Mouse (Mus musculus) stomach, embryonic 15.5 days (tissue): ENCODE results near the gene Brd4. TPM values are rescaled to one million over a fixed set of nuclear protein-coding genes. Genes with fewer than 3 reads are reported as not detected.
"Not testable (repeated sequence)": the region's sequence is repeated elsewhere in the genome, so short reads cannot be mapped to it uniquely, and the experiment has no call there.

Experiments used
- ATAC-seq: fragments of 200-750 bp; cut with Nextera tagmentation; 2 replicates; pipeline ENCODE4 v1.8.0; 2017; ENCODE audit warnings: low read depth, moderate number of reproducible peaks, moderate TSS enrichment; ENCODE audit not compliant: insufficient read depth, low FRiP score
- H3K27ac ChIP-seq: fragments of 300-500 bp; sonication (generic); 2 replicates; pipeline ENCODE4 v1.5.1; 2015; ENCODE audit warnings: mild to moderate bottlenecking, inconsistent platforms
- H3K27me3 ChIP-seq: fragments of 300-500 bp; sonication (generic); replicated peaks from 2 replicates; pipeline ENCODE4 v1.6.1; 2015; ENCODE audit warnings: inconsistent platforms
- H3K36me3 ChIP-seq: fragments of 300-500 bp; sonication (generic); 2 replicates; pipeline ENCODE4 v1.6.1; 2015; ENCODE audit warnings: inconsistent platforms
- H3K4me1 ChIP-seq: fragments of 300-500 bp; sonication (generic); 2 replicates; pipeline ENCODE4 v1.6.1; 2015; ENCODE audit warnings: inconsistent platforms
- H3K4me2 ChIP-seq: fragments of 300-500 bp; sonication (generic); 2 replicates; pipeline ENCODE4 v1.6.1; 2015; ENCODE audit warnings: mild to moderate bottlenecking, inconsistent platforms
- H3K4me3 ChIP-seq: fragments of 300-500 bp; sonication (generic); replicated peaks from 2 replicates; pipeline ENCODE4 v1.5.1; 2015; ENCODE audit warnings: inconsistent platforms
- H3K9ac ChIP-seq: fragments of 300-500 bp; sonication (generic); 2 replicates; pipeline ENCODE4 v1.6.1; 2015; ENCODE audit warnings: inconsistent platforms
- H3K9me3 ChIP-seq: fragments of 300-500 bp; sonication (generic); 2 replicates; pipeline ENCODE4 v1.6.1; 2016; ENCODE audit warnings: inconsistent platforms
- WGBS: fragments of 180-500 bp; shearing (Covaris S2); methylation state at CpG from one replicate; pipeline ENCODE4 v1.1.7; 2015; 5-methylcytosine and 5-hydroxymethylcytosine counted together
- polyA plus RNA-seq: library from polyadenylated mRNA; unstranded; fragments of >200 nt; fragmentation: Nextera tagmentation; extraction: Ambion mirVana; gene quantifications from 2 replicates; pipeline ENCODE4 v1.2.1, GENCODE M21; 2015

Gene Brd4
- polyA plus RNA-seq, 1 experiment from 2014 or later = 68.8 TPM

DNA sequence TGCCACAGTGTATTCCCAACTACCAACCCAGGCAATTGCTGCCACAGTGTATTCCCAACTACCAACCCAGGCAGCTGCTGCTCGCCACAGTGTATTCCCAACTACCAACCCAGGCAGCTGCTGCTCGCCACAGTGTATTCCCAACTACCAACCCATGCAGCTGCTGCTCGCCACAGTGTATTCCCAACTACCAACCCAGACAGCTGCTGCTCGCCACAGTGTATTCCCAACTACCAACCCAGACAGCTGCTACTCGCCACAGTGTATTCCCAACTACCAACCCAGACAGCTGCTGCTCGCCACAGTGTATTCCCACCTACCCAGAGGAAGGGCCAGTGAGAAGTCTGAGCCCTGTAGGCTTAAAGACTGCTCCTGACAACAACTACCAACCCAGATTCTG lies 73.0 kb downstream of the Brd4 start:
- not testable (repeated sequence) for H3K27me3 ChIP-seq, ATAC-seq, H3K27ac ChIP-seq, H3K4me3 ChIP-seq, H3K9ac ChIP-seq, H3K4me2 ChIP-seq, H3K9me3 ChIP-seq
- H3K4me1 ChIP-seq = peaks cover 14% of the 10 kb centered on the region; the same call in 1 of the 2 replicates
- WGBS = 90% methylated on average over 6 of the region's 6 CpGs
- peaks cover 47% of the 10 kb centered on the region for H3K36me3 ChIP-seq

DNA sequence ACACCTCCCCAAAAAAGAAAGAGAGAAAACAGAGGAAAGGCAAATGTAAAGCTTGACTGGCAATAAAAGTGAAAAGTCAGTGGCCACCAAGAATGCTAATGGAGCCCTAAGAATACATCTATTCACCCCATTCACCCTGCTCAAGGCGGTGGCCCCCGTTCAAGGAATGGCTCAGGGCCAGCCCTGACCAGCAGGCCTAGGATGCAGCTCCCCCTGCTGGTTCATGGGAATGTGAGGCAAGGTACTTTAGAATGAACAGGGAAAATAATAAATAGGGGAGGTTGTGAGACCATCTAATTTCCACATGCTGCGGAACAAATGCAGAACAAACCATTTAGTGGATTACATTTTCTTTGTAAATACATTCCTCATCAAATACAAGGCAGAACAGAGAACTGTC lies 74.8 kb downstream of the Brd4 start:
- no peak overlapping the region for H3K4me2 ChIP-seq
- H3K9ac ChIP-seq = no peak overlapping the region
- H3K36me3 ChIP-seq = peaks cover 54% of the 10 kb centered on the region
- no peaks in the 10 kb centered on the region for H3K27me3 ChIP-seq
- H3K4me3 ChIP-seq = no peak overlapping the region
- H3K9me3 ChIP-seq = no peaks in the 10 kb centered on the region
- 38% methylated on average over 3 of the region's 3 CpGs for WGBS
- ATAC-seq = peak; percentile 45; the same call in 1 of the 2 replicates
- H3K4me1 ChIP-seq = peaks cover 14% of the 10 kb centered on the region; the same call in 1 of the 2 replicates
- peak overlapping the region; percentile 72 for H3K27ac ChIP-seq

DNA sequence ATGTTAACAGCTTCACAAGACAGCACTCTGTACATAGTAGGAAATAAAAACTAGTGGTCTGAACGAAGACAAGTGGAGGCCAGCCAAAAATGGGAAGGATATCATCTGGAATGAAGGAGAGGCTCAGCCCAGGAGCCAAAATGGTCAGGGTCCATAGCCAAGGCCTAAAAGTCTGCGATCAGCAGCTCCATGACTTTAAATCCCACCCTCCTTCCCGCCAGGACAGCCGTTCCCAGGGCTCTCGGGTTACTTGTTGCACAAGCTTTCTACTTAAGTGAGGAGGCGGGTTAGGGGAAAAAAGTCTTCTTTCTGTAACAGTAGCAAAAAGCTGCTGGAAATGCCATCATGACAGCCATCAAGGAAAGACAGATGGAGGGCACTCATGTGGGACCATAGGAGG lies 75.4 kb downstream of the Brd4 start:
- H3K36me3 ChIP-seq = peaks cover 50% of the 10 kb centered on the region
- H3K9me3 ChIP-seq = no peaks in the 10 kb centered on the region
- 49% methylated on average over 6 of the region's 6 CpGs for WGBS
- H3K4me2 ChIP-seq = no peak overlapping the region
- H3K9ac ChIP-seq = no peak overlapping the region
- peaks cover 14% of the 10 kb centered on the region; the same call in 1 of the 2 replicates for H3K4me1 ChIP-seq
- H3K27me3 ChIP-seq = no peaks in the 10 kb centered on the region
- no peak overlapping the region for H3K4me3 ChIP-seq
- H3K27ac ChIP-seq = peak overlapping the region; percentile 72
- no peak for ATAC-seq

DNA sequence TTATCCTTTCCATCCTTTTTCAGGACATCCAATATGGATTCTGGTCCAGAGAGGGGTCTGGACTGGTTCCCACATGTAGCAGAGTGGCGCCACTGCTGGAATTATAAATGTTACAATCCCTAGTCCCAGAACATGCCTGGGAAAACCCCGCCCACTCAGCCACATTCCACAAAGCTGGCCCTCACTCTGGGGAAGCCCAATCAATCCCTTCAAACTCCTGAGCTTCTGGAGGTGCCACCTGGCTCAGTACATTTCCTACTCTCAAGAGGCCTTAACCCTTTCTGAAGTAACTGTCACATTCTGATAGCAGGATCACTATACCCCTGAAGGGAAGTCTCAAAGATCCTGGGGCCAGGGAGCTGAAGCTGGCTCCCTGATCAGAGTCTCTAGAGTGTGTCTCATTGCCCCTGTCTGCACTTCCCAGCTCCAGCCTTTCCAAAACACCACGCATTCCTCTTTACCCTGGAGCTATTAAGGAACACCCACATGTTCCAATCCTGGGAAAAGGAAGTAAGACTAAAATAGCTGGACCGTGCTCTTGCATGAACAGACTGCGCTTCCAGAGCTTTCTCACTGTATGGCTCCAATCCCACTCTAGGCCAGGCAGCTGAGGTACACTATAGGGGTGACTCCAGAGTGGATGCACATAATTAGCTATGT lies 76.8 kb downstream of the Brd4 start:
- Histone ChIP-seq H3K9me3 (no peaks in the 10 kb centered on the region), H3K27me3 (no peaks in the 10 kb centered on the region), H3K4me2 (no peak overlapping the region), H3K27ac (peak overlapping the region; percentile 58), H3K4me3 (no peak overlapping the region), H3K36me3 (peaks cover 50% of the 10 kb centered on the region), H3K4me1 (peaks cover 14% of the 10 kb centered on the region; the same call in 1 of the 2 replicates), H3K9ac (no peak overlapping the region)
- ATAC-seq = no peak
- 49% methylated on average over 5 of the region's 5 CpGs for WGBS

DNA sequence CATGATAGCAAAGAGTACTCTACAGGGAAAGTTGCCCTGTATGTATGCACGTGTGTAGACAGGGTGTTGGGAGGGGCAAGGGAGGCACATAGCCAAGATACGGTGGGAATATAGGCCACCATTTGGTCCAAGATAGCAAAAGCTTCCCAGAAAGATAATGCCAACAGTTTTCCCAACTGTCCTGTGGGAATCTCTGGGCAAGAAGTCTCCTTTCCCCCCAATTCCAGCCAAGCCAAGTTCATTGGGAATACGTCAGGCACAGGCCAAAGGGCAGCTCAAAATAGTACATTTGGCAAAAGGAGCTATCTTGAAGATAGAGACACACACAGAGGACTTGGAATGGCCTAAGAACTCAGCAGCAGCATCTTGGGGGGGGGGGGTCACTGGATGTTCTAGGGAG lies 79.2 kb downstream of the Brd4 start:
- Histone ChIP-seq H3K36me3 (peaks cover 63% of the 10 kb centered on the region), H3K4me3 (no peak overlapping the region), H3K27ac (no peak overlapping the region), H3K4me1 (peaks cover 14% of the 10 kb centered on the region; the same call in 1 of the 2 replicates), H3K27me3 (no peaks in the 10 kb centered on the region), H3K9me3 (no peaks in the 10 kb centered on the region), H3K4me2 (no peak overlapping the region), H3K9ac (no peak overlapping the region)
- no peak for ATAC-seq
- WGBS = 76% methylated on average over 3 of the region's 3 CpGs

DNA sequence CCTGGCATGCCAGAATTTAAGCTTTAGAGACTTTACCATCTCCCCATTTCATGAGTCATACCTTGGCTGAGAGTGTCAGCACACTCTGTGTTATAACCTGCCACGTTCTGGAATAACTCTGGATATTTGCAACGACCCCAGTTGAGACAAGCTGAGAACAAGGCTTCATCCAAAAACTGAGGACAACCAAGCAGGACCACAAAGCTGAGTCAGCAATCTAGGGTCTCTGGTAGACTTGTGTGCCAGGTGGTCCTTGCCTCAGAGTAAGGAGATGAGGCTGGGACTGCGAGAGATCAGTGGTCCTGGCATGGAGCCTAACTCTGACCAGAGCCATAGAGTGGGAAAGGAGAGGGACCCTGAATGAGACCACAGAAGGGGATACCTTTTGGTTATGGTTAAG lies 81.5 kb downstream of the Brd4 start:
- Histone ChIP-seq H3K4me3 (no peak overlapping the region), H3K9me3 (no peaks in the 10 kb centered on the region), H3K36me3 (peaks cover 74% of the 10 kb centered on the region), H3K27ac (no peak overlapping the region), H3K27me3 (no peaks in the 10 kb centered on the region), H3K4me2 (no peak overlapping the region), H3K9ac (no peak overlapping the region), H3K4me1 (peaks cover 1% of the 10 kb centered on the region; the same call in 1 of the 2 replicates)
- WGBS = 73% methylated on average over 3 of the region's 3 CpGs
- no peak for ATAC-seq

DNA sequence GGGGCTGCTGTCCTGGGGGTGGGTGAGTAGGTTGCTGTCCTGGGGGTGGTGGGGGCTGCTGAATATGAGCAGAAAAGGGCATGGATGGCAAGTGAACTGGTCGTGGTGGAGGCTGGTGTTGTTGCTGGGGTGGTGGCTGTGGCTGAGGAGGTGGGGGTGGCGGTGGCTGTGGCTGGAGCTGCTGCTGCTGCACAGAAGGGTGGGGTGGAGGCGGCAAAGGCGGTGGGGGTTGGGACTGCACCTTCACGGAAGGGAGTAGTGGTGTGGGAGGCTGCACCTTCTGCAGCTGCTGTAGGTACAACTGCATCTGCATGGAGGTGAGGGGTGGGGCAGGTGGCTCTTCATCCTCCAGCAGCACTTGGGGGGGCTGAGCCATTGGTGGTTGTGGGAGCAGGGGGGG lies 83.4 kb downstream of the Brd4 start:
- no peak for ATAC-seq
- Histone ChIP-seq H3K4me2 (no peak overlapping the region), H3K27ac (no peak overlapping the region), H3K36me3 (peaks cover 76% of the 10 kb centered on the region), H3K4me1 (no peaks in the 10 kb centered on the region), H3K9ac (no peak overlapping the region), H3K4me3 (no peak overlapping the region), H3K27me3 (no peaks in the 10 kb centered on the region), H3K9me3 (no peaks in the 10 kb centered on the region)
- 72% methylated on average over 5 of the region's 5 CpGs for WGBS

DNA sequence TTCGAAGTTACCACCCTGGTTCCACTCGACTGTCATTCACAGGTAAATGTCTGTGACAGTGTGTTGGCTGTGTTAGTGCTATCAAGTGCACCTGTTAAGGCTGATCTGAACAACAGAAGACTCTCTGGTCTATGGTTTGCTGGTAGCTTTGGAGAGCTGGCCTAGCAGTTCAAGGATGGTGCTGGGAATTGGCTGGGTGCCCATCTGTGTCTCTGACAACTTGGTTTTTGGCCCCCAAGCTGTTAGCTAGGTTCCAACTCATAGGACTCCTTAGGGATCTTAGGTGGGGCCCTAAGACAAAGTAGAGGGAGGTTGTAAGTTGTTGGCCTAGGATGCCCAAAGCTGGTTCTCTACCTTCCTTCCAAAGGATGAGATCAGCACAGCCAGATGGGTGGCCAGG lies 84.7 kb downstream of the Brd4 start:
- Histone ChIP-seq H3K27me3 (no peaks in the 10 kb centered on the region), H3K9ac (no peak overlapping the region), H3K4me3 (no peak overlapping the region), H3K4me2 (no peak overlapping the region), H3K4me1 (no peaks in the 10 kb centered on the region), H3K9me3 (no peaks in the 10 kb centered on the region), H3K36me3 (peaks cover 74% of the 10 kb centered on the region), H3K27ac (no peak overlapping the region)
- WGBS = 85% methylated on average over 2 of the region's 2 CpGs
- ATAC-seq = no peak

DNA sequence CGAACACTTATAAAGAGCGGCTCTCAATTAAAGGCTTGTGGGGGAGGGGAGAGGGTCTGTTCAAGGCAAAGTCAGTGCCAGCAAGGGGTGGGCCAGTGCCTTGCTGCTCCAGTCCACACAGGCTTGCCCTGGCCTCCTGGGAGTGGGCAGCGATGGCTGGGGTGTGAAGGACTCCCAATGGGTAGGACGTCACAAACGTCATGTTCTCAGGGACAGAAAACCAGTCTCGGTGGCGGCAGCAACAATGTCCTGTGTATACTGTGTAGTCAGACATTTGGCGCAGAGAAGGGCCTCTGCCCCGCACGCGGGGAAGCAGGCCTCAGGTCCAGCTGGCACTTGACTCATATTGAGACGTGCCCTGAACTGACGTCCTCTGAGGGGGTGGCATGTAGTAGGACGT lies 87.4 kb downstream of the Brd4 start:
- H3K4me3 ChIP-seq = no peak overlapping the region

DNA sequence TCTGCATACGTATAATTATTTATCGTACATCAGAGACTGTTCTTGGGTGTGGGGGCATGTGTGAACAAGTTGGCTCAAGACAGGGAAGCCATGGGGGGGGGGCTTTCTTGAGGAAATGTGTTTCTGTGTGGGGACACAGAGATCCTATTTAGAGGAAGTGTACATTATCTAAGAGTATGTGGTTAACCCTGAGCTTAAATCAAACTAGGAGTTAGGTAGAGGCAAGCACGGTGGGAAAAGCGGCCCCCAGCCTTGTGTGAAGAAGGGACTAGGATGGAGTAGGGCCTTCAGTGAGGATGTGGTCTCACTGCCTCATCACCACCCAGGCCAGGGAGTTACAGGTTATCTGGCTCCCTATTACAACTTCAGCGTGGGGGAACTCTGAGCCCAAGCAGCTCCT lies 88.8 kb downstream of the Brd4 start:
- Histone ChIP-seq H3K36me3 (peaks cover 46% of the 10 kb centered on the region), H3K27me3 (no peaks in the 10 kb centered on the region), H3K9me3 (no peaks in the 10 kb centered on the region), H3K9ac (no peak overlapping the region), H3K4me3 (no peak overlapping the region), H3K4me1 (no peaks in the 10 kb centered on the region), H3K4me2 (no peak overlapping the region), H3K27ac (no peak overlapping the region)
- no peak for ATAC-seq
- 84% methylated on average over 5 of the region's 5 CpGs for WGBS

More for the DNA sequence above, 87.4 kb downstream of the Brd4 start:
- ATAC-seq = no peak; the same call in 1 of the 2 replicates
- no peaks in the 10 kb centered on the region for H3K27me3 ChIP-seq
- no peak overlapping the region for H3K4me2 ChIP-seq
- H3K9ac ChIP-seq = no peak overlapping the region
- H3K4me1 ChIP-seq = no peaks in the 10 kb centered on the region
- no peak overlapping the region for H3K27ac ChIP-seq
- H3K36me3 ChIP-seq = peaks cover 60% of the 10 kb centered on the region
- WGBS = 90% methylated on average over 14 of the region's 14 CpGs
- H3K9me3 ChIP-seq = no peaks in the 10 kb centered on the region

DNA sequence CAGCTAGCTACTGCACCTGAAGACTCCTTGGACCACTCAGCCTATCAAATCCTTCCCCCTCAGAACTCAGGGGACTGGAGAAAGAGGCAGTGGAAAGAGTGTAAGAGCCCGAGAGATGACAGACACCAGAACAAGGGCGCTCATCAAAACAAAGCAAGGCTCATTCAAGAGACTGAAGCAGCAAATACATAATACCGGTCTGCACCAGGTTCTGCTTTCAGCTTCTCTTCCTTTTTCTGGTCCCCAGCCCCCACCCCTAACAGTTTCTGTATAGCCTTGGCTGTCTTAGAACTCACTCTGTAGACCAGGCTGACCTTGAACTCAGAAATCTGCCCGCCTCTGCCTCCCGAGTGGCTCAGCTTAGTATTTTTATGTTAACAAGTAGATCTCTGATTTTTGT lies 91.5 kb downstream of the Brd4 start:
- Histone ChIP-seq H3K4me3 (no peak overlapping the region), H3K27me3 (0 out of 2 replicates have a peak, but pooled peaks cover 5% of the 10 kb centered on the region), H3K4me1 (peaks cover 16% of the 10 kb centered on the region), H3K27ac (no peak overlapping the region), H3K36me3 (peaks cover 20% of the 10 kb centered on the region), H3K4me2 (no peak overlapping the region), H3K9ac (no peak overlapping the region), H3K9me3 (no peaks in the 10 kb centered on the region)
- ATAC-seq = no peak
- WGBS = 76% methylated on average over 5 of the region's 5 CpGs

DNA sequence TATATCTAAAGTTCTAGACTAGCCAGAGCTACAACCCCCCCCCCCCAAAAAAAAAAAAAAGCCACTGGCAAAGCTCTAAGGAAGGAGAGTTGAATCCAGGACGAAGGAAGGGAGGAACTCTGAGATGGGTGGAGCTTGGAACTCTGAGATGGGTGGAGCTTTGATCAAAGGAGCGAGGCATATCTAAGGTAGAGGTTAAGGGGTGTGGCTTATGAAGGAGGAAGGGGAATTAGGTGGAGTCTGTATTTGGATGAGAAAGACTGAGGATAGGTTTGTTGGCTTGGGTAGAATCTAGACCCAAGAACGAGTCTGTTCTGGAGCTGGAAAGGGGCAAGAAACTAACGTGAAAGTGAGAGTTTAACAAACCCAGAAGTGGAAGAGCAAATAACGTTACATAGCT lies 94.7 kb downstream of the Brd4 start:
- Histone ChIP-seq H3K36me3 (no peaks in the 10 kb centered on the region), H3K4me2 (peak overlapping the region; percentile 82), H3K4me3 (peak overlapping the region; percentile 36; the same call in 1 of the 2 replicates), H3K27me3 (0 out of 2 replicates have a peak, but pooled peaks cover 5% of the 10 kb centered on the region), H3K4me1 (peaks cover 16% of the 10 kb centered on the region), H3K27ac (no peak overlapping the region), H3K9me3 (no peaks in the 10 kb centered on the region), H3K9ac (no peak overlapping the region)
- WGBS = 10% methylated on average over 5 of the region's 5 CpGs
- ATAC-seq = peak; percentile 60; the same call in 1 of the 2 replicates
